Mouse (Mus musculus): ENCODE results near the gene Sbk1.
"Not testable (repeated sequence)": the region's sequence is repeated elsewhere in the genome, so short reads cannot be mapped to it uniquely, and the experiment has no call there.

The Sbk1 gene

GRCm38 (mm10) chr7:126287493-126288103 is 15.2 kb downstream of the Sbk1 start:
- in situ Hi-C loops (cut with MboI): no loop called here

- in situ Hi-C loops (cut with MboI): no loop called here
These were observed 15.7 kb downstream of the Sbk1 start for GRCm38 (mm10) chr7:126288104-126288497.

GRCm38 (mm10) chr7:126288571-126289091 is 16.2 kb downstream of the Sbk1 start:
- in situ Hi-C loops (cut with MboI): no loop called here

- in situ Hi-C loops (cut with MboI): no loop called here
These were observed 17.0 kb downstream of the Sbk1 start for GRCm38 (mm10) chr7:126289371-126289770.

- in situ Hi-C loops (cut with MboI): no loop called here
These were observed 17.5 kb downstream of the Sbk1 start for GRCm38 (mm10) chr7:126289956-126290355.

GRCm38 (mm10) chr7:126291681-126292545 is 19.5 kb downstream of the Sbk1 start:
- in situ Hi-C loops (cut with MboI): no loop called here

- in situ Hi-C loops (cut with MboI): no loop called here
These were observed 20.7 kb downstream of the Sbk1 start for GRCm38 (mm10) chr7:126293091-126293490.

GRCm38 (mm10) chr7:126297579-126298460 is 25.4 kb downstream of the Sbk1 start:
- in situ Hi-C loops (cut with MboI): no loop called here

GRCm38 (mm10) chr7:126298856-126299255 is 26.4 kb downstream of the Sbk1 start:
- in situ Hi-C loops (cut with MboI): no loop called here

- in situ Hi-C loops (cut with MboI): loop anchor here (5.0 kb wide), 1 partner anchor 40 kb away; no protein-coding TSS in a partner anchor
These were observed 29.4 kb downstream of the Sbk1 start for GRCm38 (mm10) chr7:126301831-126302230.

GRCm38 (mm10) chr7:126311822-126312221 is 39.4 kb downstream of the Sbk1 start:
- in situ Hi-C loops (cut with MboI): loop anchor here (10.0 kb wide), 1 partner anchor 63 kb away; the partner anchor contains the start of gene Spns1

- in situ Hi-C loops (cut with MboI): loop anchor here (10.0 kb wide), 1 partner anchor 61 kb away; the partner anchor contains the start of gene Spns1
These were observed 40.9 kb downstream of the Sbk1 start for GRCm38 (mm10) chr7:126313309-126313708.

- in situ Hi-C loops (cut with MboI): loop anchor here (10.0 kb wide), 1 partner anchor 61 kb away; the partner anchor contains the start of gene Spns1
These were observed 41.9 kb downstream of the Sbk1 start for GRCm38 (mm10) chr7:126314273-126314672.

- in situ Hi-C loops (cut with MboI): no loop called here
These were observed 51.3 kb downstream of the Sbk1 start for GRCm38 (mm10) chr7:126323729-126324128.

GRCm38 (mm10) chr7:126324791-126325190 is 52.4 kb downstream of the Sbk1 start:
- in situ Hi-C loops (cut with MboI): no loop called here

GRCm38 (mm10) chr7:126325576-126326273 is 53.3 kb downstream of the Sbk1 start:
- in situ Hi-C loops (cut with MboI): not testable (repeated sequence)

GRCm38 (mm10) chr7:126328848-126329247 is 56.4 kb downstream of the Sbk1 start:
- in situ Hi-C loops (cut with MboI): not testable (repeated sequence)

GRCm38 (mm10) chr7:126329907-126330645 is 57.7 kb downstream of the Sbk1 start:
- in situ Hi-C loops (cut with MboI): no loop called here

GRCm38 (mm10) chr7:126330693-126331092 is 58.3 kb downstream of the Sbk1 start:
- in situ Hi-C loops (cut with MboI): no loop called here

GRCm38 (mm10) chr7:126332691-126333090 is 60.3 kb downstream of the Sbk1 start:
- in situ Hi-C loops (cut with MboI): no loop called here

All from mature B cell (primary cell).